Mouse (Mus musculus) c-Kit-positive CD71-positive TER-119-positive erythroid progenitor cells, embryonic 14.5 days (primary cell): Measurements from ENCODE around the gene Acaa1b.

ENCODE experiments used
- DNase-seq: peaks from one replicate; pipeline ENCODE4 v3.0.0-alpha.2; 2013; ENCODE audit warnings: low spot score

Gene Acaa1b

DNA sequence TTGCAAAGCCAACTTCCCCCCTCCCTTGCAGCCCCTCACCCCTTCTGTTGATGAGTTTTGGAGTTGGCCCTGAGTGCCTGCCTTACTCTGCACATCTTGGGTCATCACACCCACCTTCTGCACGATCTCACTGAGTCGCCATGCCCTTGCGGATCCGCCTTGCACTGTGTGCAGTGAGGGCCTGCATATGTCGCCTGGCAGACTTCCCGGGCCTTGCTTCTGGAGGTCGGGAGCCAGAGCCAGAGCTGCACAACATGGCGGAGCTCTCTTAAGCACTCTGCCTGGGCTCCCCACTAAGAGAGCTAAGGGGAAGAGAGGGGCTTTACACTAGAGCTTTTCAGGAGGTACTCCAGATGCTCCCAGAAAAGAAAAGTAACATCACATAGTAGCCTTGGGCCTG lies 12.2 kb downstream of the Acaa1b start:
- DNase-seq: no peak

DNA sequence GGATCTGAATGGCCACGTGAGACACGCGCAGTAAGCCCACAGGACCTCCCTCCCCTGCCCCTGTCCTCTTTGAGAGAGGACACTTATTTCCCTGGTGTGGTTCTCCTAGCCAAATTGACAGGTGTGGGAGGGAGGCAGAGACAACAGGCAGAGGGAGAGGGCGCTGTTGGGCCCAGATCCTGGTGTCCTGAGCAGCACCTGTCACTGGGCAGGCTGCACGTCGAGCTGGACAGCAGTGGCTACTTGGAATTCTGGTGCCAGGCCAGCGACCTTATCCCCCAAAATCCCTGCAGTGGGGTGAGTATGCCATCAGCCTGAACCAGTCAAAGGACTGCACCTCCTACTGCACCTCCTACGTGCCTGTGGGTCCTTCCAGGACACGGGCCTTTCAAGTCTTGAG lies 13.5 kb downstream of the Acaa1b start:
- DNase-seq: no peak

DNA sequence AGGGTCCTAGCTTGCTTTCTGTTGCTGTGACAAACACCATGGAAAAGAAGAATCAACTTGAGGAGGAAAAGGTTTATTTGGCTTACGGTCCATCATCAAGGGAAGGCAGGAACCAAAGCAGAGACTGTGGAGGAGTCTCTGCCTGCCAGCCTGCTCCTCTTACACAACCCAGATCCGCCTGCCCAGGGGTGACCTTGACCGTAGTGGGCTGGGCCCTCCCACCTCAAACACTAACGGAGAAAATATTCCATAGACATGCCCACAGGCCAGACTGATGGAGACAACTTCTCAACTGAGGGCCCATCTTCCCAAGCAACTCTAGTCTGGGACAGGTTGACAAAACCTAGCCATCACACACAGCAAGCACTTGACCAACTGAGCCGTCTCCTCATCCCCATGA lies 14.8 kb downstream of the Acaa1b start:
- DNase-seq: no peak

DNA sequence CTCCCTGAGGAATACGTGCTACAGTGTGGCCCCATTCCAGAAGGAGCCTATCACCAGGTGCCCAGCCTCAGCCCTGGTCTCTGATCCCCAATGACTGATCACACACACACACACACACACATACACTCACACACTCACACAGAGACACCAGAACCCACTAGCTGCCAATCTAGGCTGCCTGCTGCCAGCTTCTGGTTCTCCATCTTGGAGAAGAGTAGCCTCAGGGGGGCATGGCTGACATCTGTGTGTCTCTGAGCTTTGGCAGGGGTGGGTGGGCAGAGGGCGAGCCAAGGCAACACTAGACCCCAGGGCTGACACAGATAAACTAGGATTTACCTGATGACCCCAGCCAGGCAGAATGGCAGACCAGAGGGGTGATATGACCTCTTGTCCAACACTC lies 18.1 kb downstream of the Acaa1b start:
- DNase-seq: no peak

GRCm38 (mm10) chr9:119130692-119131091 lies 26.2 kb downstream of the Acaa1b start:
- DNase-seq: no peak

- DNase-seq: no peak
These were observed 28.3 kb downstream of the Acaa1b start for GRCm38 (mm10) chr9:119128436-119129181.

DNA sequence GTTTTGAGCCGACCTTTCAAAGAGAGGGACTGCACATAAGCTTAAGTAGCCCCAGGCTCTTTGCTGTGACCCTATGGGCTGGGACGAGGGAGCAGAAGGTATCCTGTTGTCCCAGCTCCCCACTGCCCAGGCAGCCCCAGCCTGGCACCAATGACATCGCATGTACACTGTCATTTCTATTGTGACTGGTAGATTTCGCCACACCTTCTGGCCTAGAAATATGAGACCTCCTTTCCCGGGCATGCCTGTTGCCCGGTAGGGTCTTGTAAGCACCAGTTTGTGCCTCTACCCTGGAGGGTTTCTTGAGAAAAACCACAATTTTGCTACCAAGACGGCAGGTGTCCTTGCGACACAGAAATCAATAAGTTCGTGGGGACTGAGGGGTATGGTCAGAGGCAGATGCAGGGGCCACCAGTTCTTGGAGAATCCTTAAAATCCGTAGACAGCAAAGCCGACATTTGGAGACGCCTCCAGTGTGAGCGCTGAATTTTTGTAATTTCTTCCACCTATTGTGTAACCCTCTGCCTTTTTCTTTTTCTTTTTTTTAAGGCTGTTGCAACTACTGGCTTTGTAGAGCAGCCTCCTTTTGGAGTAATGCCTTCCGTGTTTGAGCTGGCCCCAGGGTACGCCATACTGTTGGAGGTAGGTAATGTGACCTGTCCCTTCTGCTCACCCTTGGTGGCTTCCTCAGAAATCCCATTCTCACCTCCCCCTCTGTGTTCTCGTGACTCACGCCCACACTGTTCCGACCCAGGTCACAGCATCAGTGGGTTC lies 34.1 kb downstream of the Acaa1b start:
- no peak for DNase-seq

DNA sequence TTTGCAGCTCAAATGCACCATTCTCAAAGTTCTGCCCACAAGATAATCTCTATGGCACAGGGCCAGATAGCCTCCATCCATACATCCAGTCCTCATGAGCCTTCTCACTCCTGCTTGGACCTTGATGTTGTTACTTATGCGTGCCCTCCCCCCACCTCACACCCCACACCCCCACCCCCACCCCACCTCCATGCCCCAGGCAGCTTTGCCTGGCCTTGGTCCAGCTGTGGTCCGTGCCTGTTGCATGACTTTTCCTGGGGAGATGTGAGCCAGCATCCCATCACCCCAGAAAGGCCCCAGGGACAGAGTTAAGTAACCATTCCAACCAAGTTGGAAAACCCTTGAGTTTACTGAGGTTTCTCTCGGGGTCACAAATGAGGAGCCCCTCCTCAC lies 36.7 kb downstream of the Acaa1b start:
- DNase-seq: no peak

DNA sequence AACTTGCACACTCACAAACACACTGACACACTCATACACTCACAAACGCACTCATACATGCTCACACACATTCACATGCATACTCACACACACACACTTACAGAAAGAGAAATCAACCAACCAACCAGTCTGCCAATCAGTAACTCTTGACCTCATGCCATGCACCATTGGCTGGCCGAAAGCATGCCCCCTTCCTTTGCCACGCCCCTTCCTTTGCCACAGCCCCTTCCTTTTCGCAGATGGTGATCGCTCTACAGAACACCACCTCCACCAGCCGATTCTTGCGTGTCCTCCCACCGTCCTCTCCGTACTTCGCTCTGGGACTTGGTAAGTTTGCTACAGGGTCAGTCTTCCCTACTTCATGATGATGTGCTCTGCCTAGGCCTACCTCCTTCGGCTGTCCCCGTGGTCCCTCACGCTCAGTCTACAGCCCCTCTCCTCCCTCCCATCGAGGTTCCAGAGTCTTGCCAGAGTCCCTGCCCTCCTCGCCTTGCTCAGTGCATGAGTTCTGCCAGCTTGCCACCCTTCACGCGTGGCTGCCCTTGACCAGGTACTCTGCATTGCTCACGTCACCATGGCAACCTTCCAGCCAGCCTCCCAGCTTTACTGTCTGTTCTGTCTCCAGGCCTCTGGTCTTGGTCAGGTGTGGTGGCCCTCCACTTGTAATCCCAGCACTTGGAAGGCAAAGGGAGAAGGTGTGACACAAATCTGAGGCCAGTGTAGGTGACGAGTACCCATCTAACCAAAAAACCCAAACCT lies 37.3 kb downstream of the Acaa1b start:
- DNase-seq: no peak

DNA sequence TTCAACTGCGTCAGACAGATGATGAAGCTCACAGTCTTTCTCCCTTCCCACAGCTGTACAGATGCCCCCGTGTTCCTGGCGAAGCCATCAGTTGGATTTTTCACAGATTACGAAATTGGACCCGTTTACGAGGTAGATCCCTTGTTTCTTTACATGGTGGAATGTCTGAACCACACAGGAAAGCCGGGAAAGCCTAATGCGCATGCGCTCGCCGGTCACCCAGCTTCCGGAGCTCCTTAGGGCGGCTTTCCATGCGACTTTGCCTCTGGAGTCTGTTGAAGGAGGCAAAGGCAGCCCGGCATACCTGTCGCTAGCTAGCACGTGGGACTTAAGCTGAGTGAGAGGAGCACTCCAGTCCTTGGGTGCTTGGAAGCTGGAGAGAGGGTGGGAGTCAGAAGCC lies 42.0 kb downstream of the Acaa1b start:
- DNase-seq: no peak

DNA sequence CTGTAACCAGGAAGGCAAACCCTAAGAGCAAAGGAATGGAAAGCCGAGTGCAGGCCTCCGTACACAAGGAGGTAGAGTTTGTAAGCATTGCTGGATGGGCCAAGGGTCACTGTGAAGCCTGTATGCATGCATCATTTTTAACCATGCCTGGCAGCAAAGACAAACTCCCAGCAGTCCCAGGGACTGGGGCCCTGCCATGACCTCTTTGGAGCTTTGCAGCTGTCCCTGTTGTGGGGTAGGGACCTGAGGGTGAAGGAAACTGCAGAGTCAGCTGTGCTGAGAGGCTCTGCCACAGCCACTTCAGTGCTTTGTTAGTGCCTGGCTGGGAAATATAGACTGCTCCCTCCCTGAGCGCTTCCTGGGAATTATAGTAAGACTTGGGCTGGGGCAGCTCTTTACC lies 46.3 kb downstream of the Acaa1b start:
- DNase-seq: no peak

DNA sequence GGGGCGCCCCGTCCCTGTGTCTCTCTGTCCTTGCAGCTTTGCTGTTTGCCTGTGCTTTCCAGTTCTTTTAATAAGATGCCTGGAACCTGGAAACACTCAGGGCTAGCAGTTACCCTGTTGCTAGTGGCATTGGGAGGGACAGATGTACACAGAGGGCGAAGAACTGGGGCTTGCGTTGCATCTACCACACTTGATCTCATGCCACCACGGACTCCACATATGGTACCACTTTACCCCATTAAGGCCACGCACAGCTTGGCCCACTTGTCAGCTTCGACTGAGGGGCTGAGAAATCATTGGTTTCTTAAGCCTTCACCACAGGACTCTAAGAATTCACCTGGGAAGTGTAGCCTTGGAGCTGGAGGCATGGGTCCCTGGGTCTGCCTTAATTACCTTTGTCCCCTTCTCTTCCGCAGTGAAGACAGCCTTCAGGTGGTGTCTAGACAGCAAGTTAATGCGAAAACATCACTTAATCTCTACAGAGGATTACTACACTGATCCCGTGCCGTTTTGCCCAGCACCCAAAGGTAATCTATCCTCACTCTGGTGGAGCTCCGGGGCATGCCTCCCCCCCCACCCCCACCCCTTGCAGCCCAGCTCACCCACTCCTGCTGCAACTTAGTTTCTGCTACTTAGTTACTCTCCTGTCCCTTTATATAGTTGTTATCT lies 47.1 kb downstream of the Acaa1b start:
- DNase-seq: no peak

DNA sequence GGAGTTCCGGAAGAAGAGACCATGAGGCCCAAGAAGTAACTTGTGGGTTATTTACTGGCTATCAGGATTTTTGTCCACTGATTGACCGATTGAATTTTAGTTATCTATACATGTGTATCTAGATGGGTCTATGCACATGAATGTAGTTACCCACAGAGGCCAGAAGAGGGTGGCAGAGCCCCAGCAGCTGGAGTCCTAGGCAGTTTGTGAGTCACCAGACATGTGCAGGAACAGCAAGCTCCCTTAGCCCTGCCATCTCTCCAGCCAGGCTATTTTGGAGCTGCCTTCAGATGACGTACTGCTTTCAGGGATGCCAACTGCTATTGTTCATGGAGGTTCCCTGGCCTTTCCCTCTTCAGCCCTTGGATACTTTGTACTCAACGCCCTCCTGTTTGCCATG lies 49.3 kb downstream of the Acaa1b start:
- DNase-seq: peak; percentile 8

DNA sequence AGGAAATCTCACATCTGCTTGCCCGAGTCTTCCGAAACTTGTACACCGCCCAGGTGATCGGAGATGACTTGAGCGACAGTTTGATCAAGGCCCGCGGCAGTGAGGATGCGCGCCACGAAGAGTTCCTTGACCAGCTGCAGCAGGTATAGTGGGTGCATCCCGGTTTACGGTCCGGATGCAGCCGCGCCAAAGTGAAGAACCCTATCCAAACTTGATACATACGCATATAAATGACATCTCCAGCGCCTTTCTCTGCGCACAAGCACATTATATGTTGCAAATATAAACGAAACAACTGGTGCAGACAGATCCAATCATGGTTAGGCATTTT lies 54.1 kb downstream of the Acaa1b start:
- DNase-seq: no peak

- DNase-seq: peak; percentile 29
These were observed 54.7 kb downstream of the Acaa1b start, which contains the start of gene Dlec1 for GRCm38 (mm10) chr9:119101992-119102782. TSS of gene Dlec1 (plus strand) at chr9:119102478.

- no peak for DNase-seq
These were observed 56.6 kb downstream of the Acaa1b start for GRCm38 (mm10) chr9:119100177-119100898.
